35 mouse cellular contexts compared by ENCODE assay signal in the genomic region with DNA sequence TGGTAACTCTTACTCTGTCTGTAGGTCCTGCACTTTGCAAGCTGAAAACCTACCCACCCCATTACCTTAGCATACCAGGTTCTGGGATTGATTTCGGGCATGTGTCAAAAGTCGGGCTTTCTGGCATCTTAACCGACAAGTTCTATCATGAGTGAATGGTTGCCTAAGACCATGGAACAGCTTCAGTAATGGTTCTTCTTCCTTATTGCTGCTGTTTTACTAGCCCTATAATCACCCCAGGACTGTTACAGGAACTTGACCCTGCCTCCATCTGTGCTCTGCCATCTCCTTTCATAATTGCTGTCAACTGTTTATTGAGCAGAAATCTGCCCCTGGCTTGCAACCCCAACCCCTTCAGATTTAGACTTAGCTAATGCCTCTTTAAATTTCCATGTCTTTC. TPM values are rescaled to one million over a fixed set of nuclear protein-coding genes. Genes with fewer than 3 reads are reported as not detected.
DNase-seq lines count a peak whose midpoint lies in the region; ATAC-seq and TF ChIP-seq lines count a peak whose summit lies in the region.
"Had no signal": no experiment of that assay in that cellular context is flagged by ENCODE, and none has a peak within 500 bp of the region (broad histone marks: within the 10 kb centered on the region; RNA-seq: fewer than 3 reads in every experiment).

No protein-coding gene starts in this region.

- no peaks in the 10 kb centered on the region for H3K36me3 ChIP-seq in midbrain, embryonic 11.5 days (ENCODE audit: control insufficient read depth, insufficient read depth, low read length)
- H3K36me3 ChIP-seq in midbrain, embryonic 10.5 days = no peaks in the 10 kb centered on the region
- H3K36me3 ChIP-seq in intestine, embryonic 15.5 days = no peaks in the 10 kb centered on the region
- no peaks in the 10 kb centered on the region for H3K36me3 ChIP-seq in liver, postnatal 0 days (replicated peaks; ENCODE audit: insufficient read depth, low read length)
- H3K36me3 ChIP-seq: heart, embryonic 10.5 days; heart, embryonic 13.5 days; hindbrain, embryonic 12.5 days; hindbrain, embryonic 15.5 days had no signal

- no peaks in the 10 kb centered on the region for H3K4me1 ChIP-seq in midbrain, embryonic 11.5 days (ENCODE audit: control insufficient read depth, insufficient read depth, low read length)
- H3K4me1 ChIP-seq in midbrain, embryonic 10.5 days = no peaks in the 10 kb centered on the region
- H3K4me1 ChIP-seq in intestine, embryonic 15.5 days (replicated peaks) = no peaks in the 10 kb centered on the region
- H3K4me1 ChIP-seq in liver, postnatal 0 days (ENCODE audit: insufficient read depth) = no peaks in the 10 kb centered on the region
- H3K4me1 ChIP-seq: heart, embryonic 10.5 days; heart, embryonic 13.5 days; hindbrain, embryonic 12.5 days; hindbrain, embryonic 15.5 days had no signal

- no peak overlapping the region for H3K27ac ChIP-seq in midbrain, embryonic 11.5 days (ENCODE audit: low read depth, low read length)
- no peak overlapping the region for H3K27ac ChIP-seq in midbrain, embryonic 10.5 days (replicated peaks)
- H3K27ac ChIP-seq in intestine, embryonic 15.5 days = no peak overlapping the region
- no peak overlapping the region for H3K27ac ChIP-seq in liver, postnatal 0 days (ENCODE audit: low read depth)
- H3K27ac ChIP-seq: heart, adult 2 months; heart, embryonic 10.5 days; heart, embryonic 13.5 days; hindbrain, embryonic 12.5 days; hindbrain, embryonic 15.5 days had no signal

- H3K4me2 ChIP-seq in midbrain, embryonic 11.5 days = no peak overlapping the region
- H3K4me2 ChIP-seq in intestine, embryonic 15.5 days (replicated peaks) = no peak overlapping the region
- H3K4me2 ChIP-seq in liver, postnatal 0 days (ENCODE audit: low read depth, low read length) = no peak overlapping the region
- H3K4me2 ChIP-seq: heart, embryonic 13.5 days; hindbrain, embryonic 12.5 days; hindbrain, embryonic 15.5 days had no signal

- no peak for ATAC-seq in midbrain, embryonic 11.5 days (ENCODE audit: low FRiP score)
- ATAC-seq in intestine, embryonic 15.5 days = peak; percentile 65; the same call in 1 of the 2 replicates
- ATAC-seq in liver, postnatal 0 days = no peak
- no peak for ATAC-seq in activated CD4-positive, CD25-positive, alpha-beta regulatory T cell, adult 4 months
- ATAC-seq: forebrain, embryonic 14.5 days; forebrain, postnatal 0 days had no signal

- DNase-seq in midbrain, embryonic 11.5 days (ENCODE audit: low spot score, missing footprints) = peak; percentile 59
- DNase-seq in midbrain, embryonic 10.5 days (ENCODE audit: low spot score) = no peak
- DNase-seq in fat pad, adult 2 months (ENCODE audit: extremely low read depth, low read depth, low spot score) = peak; percentile 65
- peak; percentile 67 for DNase-seq in large intestine, adult 2 months (ENCODE audit: low read depth, low spot score)
- no peak for DNase-seq in liver, postnatal 0 days
- no peak for DNase-seq in heart, postnatal 36 days
- DNase-seq: adrenal gland, adult 2 months; adrenal gland, postnatal 14 days; cerebellum, adult 11 months; cerebellum, adult 2 months; cerebellum, adult 9-11 months; cerebellum, postnatal 25 days; embryo, embryonic 11 days; forebrain, postnatal 0 days; gastrocnemius, postnatal 25 days; heart, adult 2 months; heart, postnatal 14 days had no signal

- H3K4me3 ChIP-seq in midbrain, embryonic 11.5 days (ENCODE audit: low read depth, low read length) = no peak overlapping the region
- no peak overlapping the region for H3K4me3 ChIP-seq in midbrain, embryonic 10.5 days
- H3K4me3 ChIP-seq in intestine, embryonic 15.5 days (replicated peaks) = no peak overlapping the region
- H3K4me3 ChIP-seq in liver, postnatal 0 days (ENCODE audit: low read depth, low read length) = no peak overlapping the region
- H3K4me3 ChIP-seq: heart, adult 2 months; heart, embryonic 10.5 days; heart, embryonic 13.5 days; hindbrain, embryonic 12.5 days; hindbrain, embryonic 15.5 days had no signal

- TF ChIP-seq EP300 in liver, postnatal 0 days (IDR thresholded peaks at IDR 0.05; ENCODE audit: low read depth) = no peak

- H3K9me3 ChIP-seq in midbrain, embryonic 11.5 days (ENCODE audit: control insufficient read depth, low read length) = no peaks in the 10 kb centered on the region
- H3K9me3 ChIP-seq in midbrain, embryonic 10.5 days (replicated peaks) = no peaks in the 10 kb centered on the region
- H3K9me3 ChIP-seq in intestine, embryonic 15.5 days = no peaks in the 10 kb centered on the region
- H3K9me3 ChIP-seq in liver, postnatal 0 days (ENCODE audit: low read length) = no peaks in the 10 kb centered on the region
- H3K9me3 ChIP-seq: heart, embryonic 10.5 days; heart, embryonic 13.5 days; hindbrain, embryonic 12.5 days; hindbrain, embryonic 15.5 days had no signal

- WGBS in midbrain, embryonic 11.5 days = 98% methylated on average over 3 of the region's 3 CpGs
- 90% methylated on average over 3 of the region's 3 CpGs for WGBS in midbrain, embryonic 10.5 days
- 82% methylated on average over 3 of the region's 3 CpGs for WGBS in intestine, embryonic 15.5 days
- 47% methylated on average over 3 of the region's 3 CpGs for WGBS in large intestine, adult 2 months
- 94% methylated on average over 3 of the region's 3 CpGs for WGBS in liver, postnatal 0 days (ENCODE audit: insufficient replicate concordance)

- H3K9ac ChIP-seq in midbrain, embryonic 11.5 days (ENCODE audit: low read length) = no peak overlapping the region
- no peak overlapping the region for H3K9ac ChIP-seq in intestine, embryonic 15.5 days
- H3K9ac ChIP-seq in liver, postnatal 0 days (replicated peaks) = no peak overlapping the region
- H3K9ac ChIP-seq: forebrain, postnatal 0 days; heart, embryonic 13.5 days; hindbrain, embryonic 12.5 days; hindbrain, embryonic 15.5 days had no signal

- no peak for TF ChIP-seq CTCF in liver, postnatal 0 days (IDR thresholded peaks at IDR 0.05; ENCODE audit: low read depth)

- intact Hi-C loops in heart, postnatal 36 days (cut with DNase I) = no loop called here

- no peaks in the 10 kb centered on the region for H3K27me3 ChIP-seq in midbrain, embryonic 11.5 days (ENCODE audit: control insufficient read depth, insufficient read depth, low read length)
- no peaks in the 10 kb centered on the region for H3K27me3 ChIP-seq in midbrain, embryonic 10.5 days (ENCODE audit: low read depth, poor library complexity, severe bottlenecking)
- H3K27me3 ChIP-seq in intestine, embryonic 15.5 days (replicated peaks) = no peaks in the 10 kb centered on the region
- H3K27me3 ChIP-seq in liver, postnatal 0 days (ENCODE audit: insufficient read depth, low read length) = no peaks in the 10 kb centered on the region
- H3K27me3 ChIP-seq: CH12.LX; heart, embryonic 13.5 days; hindbrain, embryonic 12.5 days; hindbrain, embryonic 15.5 days had no signal

RNA-seq across cellular contexts. Expression of a gene that starts 0.7 kb away (rescaled TPM):
- polyA plus RNA-seq in midbrain, embryonic 11.5 days (2014; fragmentation: Nextera tagmentation; extraction: Ambion mirVana) = not detected in 2 replicates
- polyA plus RNA-seq in midbrain, embryonic 10.5 days (2016; fragmentation: Nextera tagmentation; extraction: Ambion mirVana) = not detected in 2 replicates
- not detected in 2 replicates for polyA plus RNA-seq in intestine, embryonic 15.5 days (2015; fragmentation: Nextera tagmentation; extraction: Ambion mirVana)
- polyA plus RNA-seq in large intestine, adult 2 months (2012; rRNA removed) = not detected in 2 replicates
- polyA plus RNA-seq in liver, postnatal 0 days (2015; fragmentation: Nextera tagmentation; extraction: Ambion mirVana) = not detected in 2 replicates
- not detected for total RNA-seq in heart, postnatal 36 days (2021)
- not detected for polyA plus RNA-seq in activated CD4-positive, CD25-positive, alpha-beta regulatory T cell, adult 4 months (2017; shearing (Covaris generic))
- total RNA-seq: adrenal gland, adult 2 months; adrenal gland, postnatal 14 days; adrenal gland, postnatal 4 days; CH12.LX; common myeloid progenitor, adult 5-6 weeks; forebrain, postnatal 0 days; gastrocnemius, adult 8-10 months; gastrocnemius, postnatal 25 days; granulocyte monocyte progenitor cell, adult 5-6 weeks; heart, adult 2 months; heart, postnatal 14 days; hematopoietic stem cell, adult 5-6 weeks had no signal
- polyA plus RNA-seq: adrenal gland, adult 2 months; cerebellum, adult 2 months; embryonic facial prominence, embryonic 11.5 days; embryonic facial prominence, embryonic 14.5 days; forebrain, embryonic 11.5 days; forebrain, embryonic 14.5 days; forebrain, postnatal 0 days; heart, adult 2 months; heart, embryonic 10.5 days; heart, embryonic 13.5 days; heart, embryonic 16.5 days; hindbrain, embryonic 12.5 days; intestine, embryonic 14.5 days had no signal

RNA-seq across cellular contexts. Expression of a gene that starts 0.8 kb away (rescaled TPM):
- polyA plus RNA-seq in midbrain, embryonic 11.5 days (2014; fragmentation: Nextera tagmentation; extraction: Ambion mirVana) = not detected in 2 replicates
- polyA plus RNA-seq in midbrain, embryonic 10.5 days (2016; fragmentation: Nextera tagmentation; extraction: Ambion mirVana) = not detected in 2 replicates
- polyA plus RNA-seq in intestine, embryonic 15.5 days (2015; fragmentation: Nextera tagmentation; extraction: Ambion mirVana) = not detected in 2 replicates
- 0.02 TPM in 1 of 2 replicates, not detected in the other for polyA plus RNA-seq in large intestine, adult 2 months (2012; rRNA removed)
- polyA plus RNA-seq in liver, postnatal 0 days (2015; fragmentation: Nextera tagmentation; extraction: Ambion mirVana) = 0.14 and 0.18 TPM in 2 replicates
- total RNA-seq in heart, postnatal 36 days (2021) = not detected
- polyA plus RNA-seq in activated CD4-positive, CD25-positive, alpha-beta regulatory T cell, adult 4 months (2017; shearing (Covaris generic)) = under 1 TPM; 0.38 to 0.90 TPM
- total RNA-seq: adrenal gland, adult 2 months; CH12.LX; common myeloid progenitor, adult 5-6 weeks; forebrain, postnatal 0 days; gastrocnemius, adult 8-10 months; gastrocnemius, postnatal 25 days; granulocyte monocyte progenitor cell, adult 5-6 weeks; heart, adult 2 months; heart, postnatal 14 days; hematopoietic stem cell, adult 5-6 weeks had no signal
- polyA plus RNA-seq: adrenal gland, adult 2 months; embryonic facial prominence, embryonic 14.5 days; forebrain, embryonic 11.5 days; forebrain, embryonic 14.5 days; forebrain, postnatal 0 days; heart, adult 2 months; heart, embryonic 13.5 days; hindbrain, embryonic 12.5 days; hindbrain, embryonic 15.5 days; intestine, embryonic 14.5 days had no signal

RNA-seq across cellular contexts. Expression of a gene that starts 26.3 kb away (rescaled TPM):
- not detected in 2 replicates for polyA plus RNA-seq in midbrain, embryonic 11.5 days (2014; fragmentation: Nextera tagmentation; extraction: Ambion mirVana)
- not detected in 2 replicates for polyA plus RNA-seq in midbrain, embryonic 10.5 days (2016; fragmentation: Nextera tagmentation; extraction: Ambion mirVana)
- 0.09 TPM in 1 of 2 replicates, not detected in the other for polyA plus RNA-seq in intestine, embryonic 15.5 days (2015; fragmentation: Nextera tagmentation; extraction: Ambion mirVana)
- polyA plus RNA-seq in large intestine, adult 2 months (2012; rRNA removed) = 0.12 and 0.15 TPM in 2 replicates
- not detected in 2 replicates for polyA plus RNA-seq in liver, postnatal 0 days (2015; fragmentation: Nextera tagmentation; extraction: Ambion mirVana)
- under 1 TPM in 1 of 2 experiments, not detected in 1; 0.14 TPM for total RNA-seq in heart, postnatal 36 days (2021)
- under 1 TPM in 1 of 2 experiments, not detected in 1; 0.25 TPM for polyA plus RNA-seq in activated CD4-positive, CD25-positive, alpha-beta regulatory T cell, adult 4 months (2017; shearing (Covaris generic))
- total RNA-seq: adrenal gland, adult 2 months; adrenal gland, postnatal 14 days; adrenal gland, postnatal 4 days; common myeloid progenitor, adult 5-6 weeks; forebrain, postnatal 0 days; gastrocnemius, adult 8-10 months; gastrocnemius, postnatal 25 days; granulocyte monocyte progenitor cell, adult 5-6 weeks; heart, adult 2 months; heart, postnatal 14 days; hematopoietic stem cell, adult 5-6 weeks had no signal
- polyA plus RNA-seq: adrenal gland, adult 2 months; cerebellum, adult 2 months; embryonic facial prominence, embryonic 11.5 days; forebrain, embryonic 11.5 days; forebrain, embryonic 14.5 days; forebrain, postnatal 0 days; heart, adult 2 months; heart, embryonic 13.5 days; heart, embryonic 16.5 days; hindbrain, embryonic 12.5 days; hindbrain, embryonic 15.5 days; intestine, embryonic 14.5 days had no signal

RNA-seq across cellular contexts. Expression of a gene that starts 39.3 kb away (rescaled TPM):
- polyA plus RNA-seq in midbrain, embryonic 11.5 days (2014; fragmentation: Nextera tagmentation; extraction: Ambion mirVana) = 124 and 131 TPM in 2 replicates
- 101 and 106 TPM in 2 replicates for polyA plus RNA-seq in midbrain, embryonic 10.5 days (2016; fragmentation: Nextera tagmentation; extraction: Ambion mirVana)
- 367 and 406 TPM in 2 replicates for polyA plus RNA-seq in intestine, embryonic 15.5 days (2015; fragmentation: Nextera tagmentation; extraction: Ambion mirVana)
- polyA plus RNA-seq in large intestine, adult 2 months (2012; rRNA removed) = 1,363 and 1,869 TPM in 2 replicates
- 1,317 and 1,377 TPM in 2 replicates for polyA plus RNA-seq in liver, postnatal 0 days (2015; fragmentation: Nextera tagmentation; extraction: Ambion mirVana)
- 100 to 1,000 TPM; 162 to 248 TPM for total RNA-seq in heart, postnatal 36 days (2021)
- polyA plus RNA-seq in activated CD4-positive, CD25-positive, alpha-beta regulatory T cell, adult 4 months (2017; shearing (Covaris generic)) = 1,000 to 10,000 TPM; 8,975 to 9,816 TPM

RNA-seq across cellular contexts. Expression of a gene that starts 47.8 kb away (rescaled TPM):
- polyA plus RNA-seq in midbrain, embryonic 11.5 days (2014; fragmentation: Nextera tagmentation; extraction: Ambion mirVana) = 34.2 and 38.1 TPM in 2 replicates
- 29.5 and 34.3 TPM in 2 replicates for polyA plus RNA-seq in midbrain, embryonic 10.5 days (2016; fragmentation: Nextera tagmentation; extraction: Ambion mirVana)
- 68.1 and 68.6 TPM in 2 replicates for polyA plus RNA-seq in intestine, embryonic 15.5 days (2015; fragmentation: Nextera tagmentation; extraction: Ambion mirVana)
- 54.8 and 89.7 TPM in 2 replicates for polyA plus RNA-seq in large intestine, adult 2 months (2012; rRNA removed)
- 294 and 325 TPM in 2 replicates for polyA plus RNA-seq in liver, postnatal 0 days (2015; fragmentation: Nextera tagmentation; extraction: Ambion mirVana)
- 100 to 1,000 TPM; 162 to 168 TPM for total RNA-seq in heart, postnatal 36 days (2021)
- 1 to 10 TPM; 5.5 to 5.7 TPM for polyA plus RNA-seq in activated CD4-positive, CD25-positive, alpha-beta regulatory T cell, adult 4 months (2017; shearing (Covaris generic))

Comparison
In these comparisons a context has a peak if more than half of its experiments do, and no peak if none do; other contexts are left out.
1. DNase-seq: peak in midbrain, embryonic 11.5 days (single experiment), fat pad, adult 2 months (single experiment) and large intestine, adult 2 months (single experiment); none in midbrain, embryonic 10.5 days (single experiment), liver, postnatal 0 days (single experiment) and heart, postnatal 36 days (0 of 2).